Mouse (Mus musculus): ENCODE data around the gene Mdfic. TPM values are rescaled to one million over a fixed set of nuclear protein-coding genes. Genes with fewer than 3 reads are reported as not detected.

Gene Mdfic
- polyA plus RNA-seq, 1 experiment, result 5.4 TPM

GRCm38 (mm10) chr6:15792680-15793601 lies 72.5 kb downstream of the Mdfic start:
- Histone ChIP-seq H3K4me3 (ENCODE audit: low read depth, low read length) (no peak overlapping the region), H3K27me3 (ENCODE audit: control insufficient read depth, insufficient read depth, low read length, poor library complexity, severe bottlenecking) (no peaks in the 10 kb centered on the region), H3K27ac (ENCODE audit: insufficient read depth, low read length) (no peak overlapping the region), H3K9ac (ENCODE audit: low read depth, poor library complexity, severe bottlenecking) (no peak overlapping the region), H3K36me3 (ENCODE audit: control insufficient read depth, insufficient read depth, low read length, poor library complexity, severe bottlenecking) (no peaks in the 10 kb centered on the region), H3K9me3 (replicated peaks; ENCODE audit: control insufficient read depth, insufficient read depth, low read length, poor library complexity, severe bottlenecking) (no peaks in the 10 kb centered on the region), H3K4me1 (ENCODE audit: control insufficient read depth, insufficient read depth, low read length) (no peaks in the 10 kb centered on the region)
- TF ChIP-seq CTCF (IDR thresholded peaks at IDR 0.05; ENCODE audit: low read depth, low read length) (no peak), EP300 (IDR thresholded peaks at IDR 0.05; ENCODE audit: insufficient read depth, low read depth, low read length) (no peak), POLR2A (IDR thresholded peaks at IDR 0.05; ENCODE audit: insufficient read depth, low read length) (no peak)

- no peak for TF ChIP-seq POLR2A (IDR thresholded peaks at IDR 0.05; ENCODE audit: insufficient read depth, low read length)
- no peak for TF ChIP-seq CTCF (IDR thresholded peaks at IDR 0.05; ENCODE audit: low read depth, low read length)
- no peak for TF ChIP-seq EP300 (IDR thresholded peaks at IDR 0.05; ENCODE audit: insufficient read depth, low read depth, low read length)
These were observed 73.3 kb downstream of the Mdfic start for GRCm38 (mm10) chr6:15793602-15794345.

GRCm38 (mm10) chr6:15794801-15795200 lies 74.3 kb downstream of the Mdfic start:
- no peaks in the 10 kb centered on the region for H3K27me3 ChIP-seq (ENCODE audit: control insufficient read depth, insufficient read depth, low read length, poor library complexity, severe bottlenecking)
- H3K36me3 ChIP-seq (ENCODE audit: control insufficient read depth, insufficient read depth, low read length, poor library complexity, severe bottlenecking), result no peaks in the 10 kb centered on the region
- H3K9ac ChIP-seq (ENCODE audit: low read depth, poor library complexity, severe bottlenecking), result no peak overlapping the region
- no peaks in the 10 kb centered on the region for H3K9me3 ChIP-seq (replicated peaks; ENCODE audit: control insufficient read depth, insufficient read depth, low read length, poor library complexity, severe bottlenecking)
- no peaks in the 10 kb centered on the region for H3K4me1 ChIP-seq (ENCODE audit: control insufficient read depth, insufficient read depth, low read length)
- H3K4me3 ChIP-seq (ENCODE audit: low read depth, low read length), result no peak overlapping the region
- no peak overlapping the region for H3K27ac ChIP-seq (ENCODE audit: insufficient read depth, low read length)
- TF ChIP-seq CTCF (IDR thresholded peaks at IDR 0.05; ENCODE audit: low read depth, low read length) (no peak), EP300 (IDR thresholded peaks at IDR 0.05; ENCODE audit: insufficient read depth, low read depth, low read length) (no peak), POLR2A (IDR thresholded peaks at IDR 0.05; ENCODE audit: insufficient read depth, low read length) (no peak)

More at GRCm38 (mm10) chr6:15793602-15794345, 73.3 kb downstream of the Mdfic start:
- Histone ChIP-seq H3K27ac (ENCODE audit: insufficient read depth, low read length) (no peak overlapping the region), H3K36me3 (ENCODE audit: control insufficient read depth, insufficient read depth, low read length, poor library complexity, severe bottlenecking) (no peaks in the 10 kb centered on the region), H3K9ac (ENCODE audit: low read depth, poor library complexity, severe bottlenecking) (no peak overlapping the region), H3K4me1 (ENCODE audit: control insufficient read depth, insufficient read depth, low read length) (no peaks in the 10 kb centered on the region), H3K27me3 (ENCODE audit: control insufficient read depth, insufficient read depth, low read length, poor library complexity, severe bottlenecking) (no peaks in the 10 kb centered on the region), H3K9me3 (replicated peaks; ENCODE audit: control insufficient read depth, insufficient read depth, low read length, poor library complexity, severe bottlenecking) (no peaks in the 10 kb centered on the region), H3K4me3 (ENCODE audit: low read depth, low read length) (no peak overlapping the region)

GRCm38 (mm10) chr6:15807382-15807781 lies 86.9 kb downstream of the Mdfic start:
- no peak overlapping the region for H3K4me3 ChIP-seq (ENCODE audit: low read depth, low read length)
- TF ChIP-seq EP300 (IDR thresholded peaks at IDR 0.05; ENCODE audit: insufficient read depth, low read depth, low read length) (no peak), POLR2A (IDR thresholded peaks at IDR 0.05; ENCODE audit: insufficient read depth, low read length) (no peak), CTCF (IDR thresholded peaks at IDR 0.05; ENCODE audit: low read depth, low read length) (no peak)
- H3K9ac ChIP-seq (ENCODE audit: low read depth, poor library complexity, severe bottlenecking), result no peak overlapping the region
- H3K36me3 ChIP-seq (ENCODE audit: control insufficient read depth, insufficient read depth, low read length, poor library complexity, severe bottlenecking), result no peaks in the 10 kb centered on the region
- no peaks in the 10 kb centered on the region for H3K27me3 ChIP-seq (ENCODE audit: control insufficient read depth, insufficient read depth, low read length, poor library complexity, severe bottlenecking)
- H3K4me1 ChIP-seq (ENCODE audit: control insufficient read depth, insufficient read depth, low read length), result no peaks in the 10 kb centered on the region
- H3K27ac ChIP-seq (ENCODE audit: insufficient read depth, low read length), result no peak overlapping the region
- no peaks in the 10 kb centered on the region for H3K9me3 ChIP-seq (replicated peaks; ENCODE audit: control insufficient read depth, insufficient read depth, low read length, poor library complexity, severe bottlenecking)

GRCm38 (mm10) chr6:15825236-15825635 lies 104.8 kb downstream of the Mdfic start:
- Histone ChIP-seq H3K4me3 (ENCODE audit: low read depth, low read length) (no peak overlapping the region), H3K36me3 (ENCODE audit: control insufficient read depth, insufficient read depth, low read length, poor library complexity, severe bottlenecking) (no peaks in the 10 kb centered on the region), H3K27me3 (ENCODE audit: control insufficient read depth, insufficient read depth, low read length, poor library complexity, severe bottlenecking) (no peaks in the 10 kb centered on the region), H3K9ac (ENCODE audit: low read depth, poor library complexity, severe bottlenecking) (no peak overlapping the region), H3K27ac (ENCODE audit: insufficient read depth, low read length) (no peak overlapping the region), H3K4me1 (ENCODE audit: control insufficient read depth, insufficient read depth, low read length) (no peaks in the 10 kb centered on the region), H3K9me3 (replicated peaks; ENCODE audit: control insufficient read depth, insufficient read depth, low read length, poor library complexity, severe bottlenecking) (no peaks in the 10 kb centered on the region)
- no peak for TF ChIP-seq CTCF (IDR thresholded peaks at IDR 0.05; ENCODE audit: low read depth, low read length)
- no peak for TF ChIP-seq POLR2A (IDR thresholded peaks at IDR 0.05; ENCODE audit: insufficient read depth, low read length)
- no peak for TF ChIP-seq EP300 (IDR thresholded peaks at IDR 0.05; ENCODE audit: insufficient read depth, low read depth, low read length)

Data from ES-Bruce4 (cell line).